Mouse (Mus musculus) ES-Bruce4 (cell line): ENCODE results near the gene Pcdh9.

Experiments
- CTCF ChIP-seq: IDR thresholded peaks from one replicate; pipeline ENCODE4 v1.8.1; 2011; ENCODE audit warnings: low read depth, low read length
- EP300 ChIP-seq: IDR thresholded peaks from 2 replicates; pipeline ENCODE4 v1.6.1; 2011; ENCODE audit warnings: low read depth, low read length; ENCODE audit not compliant: insufficient read depth
- POLR2A ChIP-seq: IDR thresholded peaks from one replicate; pipeline ENCODE4 v1.8.1; 2011; ENCODE audit warnings: low read length; ENCODE audit not compliant: insufficient read depth

DNA sequence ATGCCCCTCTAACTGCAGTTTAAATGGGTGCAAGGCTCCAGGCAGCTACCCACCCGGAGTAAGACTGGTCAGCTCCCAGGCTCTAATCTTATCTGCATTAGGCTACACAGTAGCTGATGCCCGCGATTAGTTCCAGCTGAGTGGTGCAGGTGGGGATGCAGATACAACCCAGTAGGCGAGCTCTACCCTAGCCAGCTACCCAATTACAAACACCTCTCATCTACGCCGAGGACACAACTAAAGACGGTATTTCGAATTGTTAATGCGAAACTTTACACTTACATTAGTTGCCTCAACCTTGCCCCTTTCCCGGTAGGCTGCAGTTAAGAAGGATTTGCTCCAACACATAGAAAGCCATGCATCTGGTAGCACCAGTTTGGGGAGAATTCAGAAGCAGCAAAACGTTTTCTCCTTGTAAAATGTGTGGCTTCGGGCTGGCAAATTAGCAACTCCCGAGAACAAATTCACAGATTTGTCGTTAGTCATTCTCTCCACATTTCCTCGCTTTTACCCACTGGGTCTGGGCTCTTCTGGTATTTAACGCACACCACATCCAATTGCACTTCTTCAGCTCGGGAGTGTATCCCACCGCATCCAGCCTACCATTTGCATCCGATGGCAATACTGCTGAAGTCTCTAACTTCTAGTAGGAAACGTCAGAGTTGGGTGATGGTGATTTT is 500 bp downstream of the Pcdh9 start:
- TF ChIP-seq CTCF (no peak), POLR2A (no peak), EP300 (no peak)
